Mouse (Mus musculus) embryonic facial prominence, embryonic 14.5 days (tissue): ENCODE measurements around the gene Dcbld1. TPM values are rescaled to one million over a fixed set of nuclear protein-coding genes. Genes with fewer than 3 reads are reported as not detected.

Source experiments
- ATAC-seq: fragments of 200-750 bp; cut with Nextera tagmentation; 2 replicates; pipeline ENCODE4 v1.8.0; 2017; ENCODE audit warnings: low read depth, moderate number of reproducible peaks, moderate TSS enrichment
- DNase-seq: peaks from one replicate; pipeline ENCODE4 v3.0.0-alpha.2; 2015; ENCODE audit warnings: low spot score
- H3K27ac ChIP-seq: fragments of 300-500 bp; sonication (generic); replicated peaks from 2 replicates; pipeline ENCODE4 v1.5.1; 2014; ENCODE audit warnings: low read depth, mild to moderate bottlenecking, low read length, moderate library complexity
- H3K27me3 ChIP-seq: fragments of 300-500 bp; sonication (generic); replicated peaks from 2 replicates; pipeline ENCODE4 v1.6.1; 2014; ENCODE audit warnings: low read length; ENCODE audit not compliant: control insufficient read depth, insufficient read depth
- H3K36me3 ChIP-seq: fragments of 300-500 bp; sonication (generic); 2 replicates; pipeline ENCODE4 v1.6.1; 2014; ENCODE audit warnings: low read length, mixed read lengths; ENCODE audit not compliant: control insufficient read depth, insufficient read depth
- H3K4me1 ChIP-seq: fragments of 300-500 bp; sonication (generic); 2 replicates; pipeline ENCODE4 v1.6.1; 2014; ENCODE audit warnings: antibody characterized with exemption, low read length; ENCODE audit not compliant: control insufficient read depth, insufficient read depth
- H3K4me2 ChIP-seq: fragments of 300-500 bp; sonication (generic); 2 replicates; pipeline ENCODE4 v1.6.1; 2014; ENCODE audit warnings: low read depth, mild to moderate bottlenecking, low read length, moderate library complexity, mixed read lengths
- H3K4me3 ChIP-seq: fragments of 300-500 bp; sonication (generic); 2 replicates; pipeline ENCODE4 v1.5.1; 2014; ENCODE audit warnings: low read depth, mild to moderate bottlenecking, low read length
- H3K9ac ChIP-seq: fragments of 300-500 bp; sonication (generic); 2 replicates; pipeline ENCODE4 v1.6.1; 2014; ENCODE audit warnings: low read depth, mild to moderate bottlenecking, low read length, moderate library complexity, mixed read lengths
- H3K9me3 ChIP-seq: fragments of 300-500 bp; sonication (generic); 2 replicates; pipeline ENCODE4 v1.6.1; 2016; ENCODE audit warnings: low read length; ENCODE audit not compliant: control insufficient read depth
- WGBS: fragments of 180-500 bp; shearing (Covaris S2); extraction: QIAGEN DNeasy Blood & Tissue Kit; methylation state at CpG from one replicate; pipeline ENCODE4 v1.1.7; 2014; 5-methylcytosine and 5-hydroxymethylcytosine counted together
- polyA plus RNA-seq: library from polyadenylated mRNA; unstranded; fragments of >200 nt; fragmentation: Nextera tagmentation; extraction: Ambion mirVana; gene quantifications from 2 replicates; pipeline ENCODE4 v1.2.1, GENCODE M21; 2014

Gene Dcbld1
- polyA plus RNA-seq, 1 experiment from 2014 or later, result 12.8 TPM

- Histone ChIP-seq H3K36me3 (peaks cover 4% of the 10 kb centered on the region; the same call in 1 of the 2 replicates), H3K27me3 (no peaks in the 10 kb centered on the region), H3K4me3 (no peak overlapping the region), H3K4me1 (no peaks in the 10 kb centered on the region), H3K9me3 (no peaks in the 10 kb centered on the region), H3K27ac (no peak overlapping the region), H3K4me2 (no peak overlapping the region), H3K9ac (no peak overlapping the region)
- 92% methylated on average over 4 of the region's 4 CpGs for WGBS
- DNase-seq, result no peak
- ATAC-seq, result no peak
Measured at GRCm38 (mm10) chr10:52360241-52360735, 126.9 kb downstream of the Dcbld1 start.

- ATAC-seq (no peak), DNase-seq (no peak)
- no peak overlapping the region for H3K4me3 ChIP-seq
- H3K27me3 ChIP-seq, result no peaks in the 10 kb centered on the region
- no peaks in the 10 kb centered on the region for H3K4me1 ChIP-seq
- no peak overlapping the region for H3K9ac ChIP-seq
- peaks cover 4% of the 10 kb centered on the region; the same call in 1 of the 2 replicates for H3K36me3 ChIP-seq
- WGBS, result 86% methylated on average over 9 of the region's 9 CpGs
- H3K27ac ChIP-seq, result no peak overlapping the region
- no peak overlapping the region for H3K4me2 ChIP-seq
- H3K9me3 ChIP-seq, result no peaks in the 10 kb centered on the region
Measured at GRCm38 (mm10) chr10:52360862-52361609, 127.6 kb downstream of the Dcbld1 start.

- no peak for ATAC-seq
- no peaks in the 10 kb centered on the region for H3K36me3 ChIP-seq
Measured at GRCm38 (mm10) chr10:52368376-52368775, 135.0 kb downstream of the Dcbld1 start.

More at GRCm38 (mm10) chr10:52368376-52368775, 135.0 kb downstream of the Dcbld1 start:
- Histone ChIP-seq H3K27ac (no peak overlapping the region), H3K4me3 (no peak overlapping the region), H3K9ac (no peak overlapping the region), H3K27me3 (no peaks in the 10 kb centered on the region), H3K9me3 (no peaks in the 10 kb centered on the region), H3K4me2 (no peak overlapping the region), H3K4me1 (no peaks in the 10 kb centered on the region)
- 91% methylated on average over 4 of the region's 4 CpGs for WGBS
- no peak for DNase-seq

Other genes starting within 250 kb of the Dcbld1 start
- gene Vgll2, start 211.1 kb upstream of the Dcbld1 start, polyA plus RNA-seq, result 53.2 and 53.3 TPM in 2 replicates
- gene Ros1, start 38.4 kb upstream of the Dcbld1 start, polyA plus RNA-seq, result 0.11 TPM in 1 of 2 replicates, not detected in the other
- not detected in 2 replicates for gene Gm26741, start 125.1 kb downstream of the Dcbld1 start, polyA plus RNA-seq
- 17.3 and 19.5 TPM in 2 replicates for gene Gopc, start 148.5 kb downstream of the Dcbld1 start, polyA plus RNA-seq
- 0.10 TPM in 1 of 2 replicates, not detected in the other for gene Nepn, start 155.4 kb downstream of the Dcbld1 start, polyA plus RNA-seq
- gene Nus1, start 183.9 kb downstream of the Dcbld1 start, polyA plus RNA-seq, result 16.2 and 16.6 TPM in 2 replicates